Mouse (Mus musculus) thymus, adult 2 months (tissue): Measurements from ENCODE around the gene Pkn1.

Experiments used
- CTCF ChIP-seq: fragments of 200-500 bp; IDR thresholded peaks from 2 replicates; pipeline ENCODE4 v1.5.1; 2012; ENCODE audit warnings: mild to moderate bottlenecking, control low read depth, low read length, moderate library complexity, borderline replicate concordance; ENCODE audit not compliant: control insufficient read depth, poor library complexity, insufficient read depth; ENCODE audit errors: extremely low read depth
- POLR2A ChIP-seq: fragments of 200-500 bp; IDR thresholded peaks from 2 replicates; pipeline ENCODE4 v1.6.1; 2012; ENCODE audit warnings: mild to moderate bottlenecking, low read length, control low read depth, moderate library complexity; ENCODE audit not compliant: control insufficient read depth, poor library complexity, insufficient read depth; ENCODE audit errors: extremely low read depth

DNA sequence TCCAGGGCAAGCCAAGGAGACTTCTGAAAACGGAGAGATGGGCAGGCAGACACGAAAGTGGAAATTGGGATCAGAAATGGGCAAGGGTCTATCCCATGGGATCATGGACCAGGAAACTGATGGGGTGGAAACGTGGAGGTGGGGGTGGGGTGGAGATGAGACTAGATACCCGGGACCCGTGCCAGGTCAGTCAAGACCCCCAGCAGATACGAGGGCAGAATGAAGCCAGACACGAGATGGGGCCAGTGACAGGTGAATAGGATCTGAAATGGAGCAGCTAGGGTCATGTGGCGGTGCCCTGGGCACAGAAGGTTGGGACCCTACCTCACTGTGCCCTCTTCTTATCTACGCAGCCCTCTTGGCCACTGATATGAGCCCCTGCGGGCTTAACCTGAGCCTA lies 31.5 kb downstream of the Pkn1 start:
- no peak for TF ChIP-seq CTCF
- TF ChIP-seq POLR2A: no peak
